Mouse (Mus musculus): ENCODE measurements around the gene Rxfp3.

GRCm38 (mm10) chr15:11042828-11043227 is 5.0 kb upstream of the Rxfp3 start:
- TF ChIP-seq CTCF (IDR thresholded peaks at IDR 0.05) (no peak), EP300 (IDR thresholded peaks at IDR 0.05; ENCODE audit: insufficient read depth, low read depth, low read length) (no peak)
